In the genomic region with DNA sequence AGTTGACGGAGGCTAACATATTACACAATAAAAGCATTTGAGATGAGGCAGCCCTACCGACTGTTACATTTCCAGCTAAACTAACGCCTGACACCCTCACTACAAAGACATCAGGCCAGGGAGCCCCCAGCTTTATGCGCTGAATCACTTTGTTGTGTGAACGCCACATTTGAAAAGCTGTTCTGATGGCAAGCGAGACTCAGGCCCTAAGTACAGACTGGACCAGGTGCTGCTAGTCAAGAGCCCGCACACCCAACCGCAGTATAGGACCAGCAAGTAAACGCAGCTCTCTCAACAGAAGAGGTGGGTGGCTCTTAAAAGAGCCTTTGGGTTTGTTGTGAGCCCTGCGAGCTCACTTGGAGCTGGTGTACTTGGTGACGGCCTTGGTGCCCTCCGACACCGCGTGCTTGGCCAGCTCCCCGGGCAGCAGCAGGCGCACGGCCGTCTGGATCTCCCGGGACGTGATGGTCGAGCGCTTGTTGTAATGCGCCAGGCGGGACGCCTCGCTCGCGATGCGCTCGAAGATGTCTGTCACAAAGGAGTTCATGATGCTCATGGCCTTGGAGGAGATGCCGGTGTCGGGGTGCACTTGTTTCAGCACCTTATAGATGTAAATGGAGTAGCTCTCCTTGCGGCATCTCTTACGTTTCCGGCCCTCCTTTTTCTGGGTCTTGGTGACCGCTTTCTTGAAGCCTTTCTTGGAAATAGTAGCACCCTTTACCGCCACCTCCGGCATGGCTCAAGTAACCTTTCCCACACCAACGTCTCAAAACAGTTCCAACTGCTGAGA, we compare ENCODE assay signal across 22 mouse cellular contexts. TPM values are rescaled to one million over a fixed set of nuclear protein-coding genes. Genes with fewer than 3 reads are reported as not detected.
A peak's percentile ranks its signal among the peaks of the same experiment; 100 is the strongest.
DNase-seq lines count a peak whose midpoint lies in the region; ATAC-seq lines count a peak whose summit lies in the region.
"Had no signal": no experiment of that assay in that cellular context is flagged by ENCODE, and none has a peak within 500 bp of the region (broad histone marks: within the 10 kb centered on the region; RNA-seq: fewer than 3 reads in every experiment).

A gene (minus strand): TSS at position 736 of the 790 bp plus-strand sequence.

- DNase-seq in cerebellum, adult 9-11 months, result peak; percentile 3
- DNase-seq in cerebellum, postnatal 10 days, result no peak
- DNase-seq in ES-CJ7 (ENCODE audit: low read depth, low spot score), result peak; percentile 30
- peak; percentile 51 for DNase-seq in ZHBTc4 (ENCODE audit: low read depth, low spot score)
- DNase-seq in layer of hippocampus, adult 11-12 months (ENCODE audit: low spot score), result no peak
- no peak for DNase-seq in adrenal gland, postnatal 14 days
- DNase-seq: adrenal gland, postnatal 25 days; cerebellum, adult 11 months; cerebellum, adult 8-10 months; cerebellum, postnatal 36 days; forebrain, postnatal 0 days; gastrocnemius, adult 2 months; gastrocnemius, postnatal 25 days; heart, postnatal 4 days; kidney, adult 18-20 months had no signal

- no peak for ATAC-seq in frontal cortex, adult (ENCODE audit: low TSS enrichment)
- ATAC-seq: forebrain, embryonic 13.5 days; forebrain, postnatal 0 days; hindbrain, postnatal 0 days; intestine, embryonic 15.5 days had no signal

RNA-seq across cellular contexts. Expression of the gene that starts here (rescaled TPM):
- total RNA-seq in adrenal gland, postnatal 14 days (2021), result not detected in 2 replicates
- total RNA-seq: adrenal gland, adult 18-20 months; adrenal gland, postnatal 25 days; CH12.LX; forebrain, postnatal 0 days; gastrocnemius, adult 2 months; gastrocnemius, postnatal 25 days; granulocyte monocyte progenitor cell, adult 5-6 weeks; heart, postnatal 4 days; hindbrain, postnatal 0 days had no signal

Comparison
In these comparisons a context has a peak if more than half of its experiments do, and no peak if none do; other contexts are left out.
1. DNase-seq: peak in cerebellum, adult 9-11 months (single experiment), ES-CJ7 (single experiment) and ZHBTc4 (single experiment); none in cerebellum, postnatal 10 days (0 of 2), layer of hippocampus, adult 11-12 months (single experiment) and adrenal gland, postnatal 14 days (single experiment).